14 mouse cellular contexts compared by ENCODE assay signal in genomic region chr6:141183782-141184181, GRCm38 (mm10).
A peak's percentile ranks its signal among the peaks of the same experiment; 100 is the strongest.
DNase-seq lines count a peak whose midpoint lies in the region; ATAC-seq lines count a peak whose summit lies in the region.
"Had no signal": no experiment of that assay in that cellular context is flagged by ENCODE, and none has a peak within 500 bp of the region (broad histone marks: within the 10 kb centered on the region; RNA-seq: fewer than 3 reads in every experiment).

No protein-coding gene starts in this region.

- no peak overlapping the region for H3K4me2 ChIP-seq in forebrain, embryonic 11.5 days (ENCODE audit: low read depth, low read length, severe bottlenecking)
- H3K4me2 ChIP-seq in midbrain, embryonic 12.5 days (replicated peaks): no peak overlapping the region
- no peak overlapping the region for H3K4me2 ChIP-seq in midbrain, embryonic 11.5 days
- H3K4me2 ChIP-seq in forebrain, embryonic 16.5 days (ENCODE audit: low read length): no peak overlapping the region

- no peak for DNase-seq in forebrain, embryonic 11.5 days (ENCODE audit: low spot score)
- no peak for DNase-seq in forebrain, embryonic 10.5 days (ENCODE audit: extremely low spot score, low spot score)
- no peak for DNase-seq in midbrain, embryonic 11.5 days (ENCODE audit: low spot score, missing footprints)
- peak; percentile 75 for DNase-seq in retina, postnatal 1 day
- DNase-seq in retina, embryonic 14.5 days (ENCODE audit: low spot score): no peak
- no peak for DNase-seq in kidney, adult 8-10 months
- DNase-seq: adrenal gland, adult 2 months; gastrocnemius, postnatal 36 days; kidney, adult 9 months; kidney, postnatal 14 days; lung, postnatal 4 days had no signal

- no peak overlapping the region for H3K27ac ChIP-seq in forebrain, embryonic 11.5 days (ENCODE audit: low read depth, low read length)
- H3K27ac ChIP-seq in forebrain, embryonic 10.5 days: no peak overlapping the region
- no peak overlapping the region for H3K27ac ChIP-seq in midbrain, embryonic 12.5 days (replicated peaks)
- no peak overlapping the region for H3K27ac ChIP-seq in midbrain, embryonic 11.5 days (ENCODE audit: low read depth, low read length)
- H3K27ac ChIP-seq in forebrain, embryonic 16.5 days (ENCODE audit: low read length): no peak overlapping the region

- no peaks in the 10 kb centered on the region for H3K9me3 ChIP-seq in forebrain, embryonic 11.5 days (ENCODE audit: control insufficient read depth, low read length)
- no peaks in the 10 kb centered on the region for H3K9me3 ChIP-seq in forebrain, embryonic 10.5 days
- H3K9me3 ChIP-seq in midbrain, embryonic 12.5 days: no peaks in the 10 kb centered on the region
- H3K9me3 ChIP-seq in midbrain, embryonic 11.5 days (ENCODE audit: control insufficient read depth, low read length): no peaks in the 10 kb centered on the region
- no peaks in the 10 kb centered on the region for H3K9me3 ChIP-seq in forebrain, embryonic 16.5 days (ENCODE audit: control insufficient read depth, low read length)

- H3K36me3 ChIP-seq in forebrain, embryonic 11.5 days (ENCODE audit: control insufficient read depth, insufficient read depth, low read length): no peaks in the 10 kb centered on the region
- H3K36me3 ChIP-seq in forebrain, embryonic 10.5 days (replicated peaks): no peaks in the 10 kb centered on the region
- no peaks in the 10 kb centered on the region for H3K36me3 ChIP-seq in midbrain, embryonic 12.5 days
- H3K36me3 ChIP-seq in midbrain, embryonic 11.5 days (ENCODE audit: control insufficient read depth, insufficient read depth, low read length): no peaks in the 10 kb centered on the region
- no peaks in the 10 kb centered on the region for H3K36me3 ChIP-seq in forebrain, embryonic 16.5 days (ENCODE audit: control insufficient read depth, insufficient read depth)

- H3K27me3 ChIP-seq in forebrain, embryonic 11.5 days (ENCODE audit: control insufficient read depth, insufficient read depth, low read length): peaks cover 7% of the 10 kb centered on the region; the same call in 1 of the 2 replicates
- peaks cover 40% of the 10 kb centered on the region for H3K27me3 ChIP-seq in forebrain, embryonic 10.5 days (ENCODE audit: poor library complexity, severe bottlenecking)
- no peaks in the 10 kb centered on the region for H3K27me3 ChIP-seq in midbrain, embryonic 12.5 days
- no peaks in the 10 kb centered on the region for H3K27me3 ChIP-seq in midbrain, embryonic 11.5 days (ENCODE audit: control insufficient read depth, insufficient read depth, low read length)
- H3K27me3 ChIP-seq in forebrain, embryonic 16.5 days (replicated peaks; ENCODE audit: control insufficient read depth, insufficient read depth, low read length): no peaks in the 10 kb centered on the region

- WGBS in forebrain, embryonic 11.5 days: 32% methylated on average over 1 of the region's 1 CpGs
- WGBS in forebrain, embryonic 10.5 days: 59% methylated on average over 1 of the region's 1 CpGs
- WGBS in midbrain, embryonic 12.5 days: 31% methylated on average over 1 of the region's 1 CpGs
- WGBS in midbrain, embryonic 11.5 days: 32% methylated on average over 1 of the region's 1 CpGs
- WGBS in forebrain, embryonic 16.5 days: 12% methylated on average over 1 of the region's 1 CpGs

- ATAC-seq in forebrain, embryonic 11.5 days (replicated peaks; ENCODE audit: low FRiP score): peak; percentile 75
- peak; percentile 68 for ATAC-seq in midbrain, embryonic 12.5 days (ENCODE audit: low FRiP score, low read depth)
- ATAC-seq in midbrain, embryonic 11.5 days (ENCODE audit: low FRiP score): no peak
- ATAC-seq in forebrain, embryonic 16.5 days: peak; percentile 63
- ATAC-seq: inflammation-experienced regulatory T-cells, adult 6 months had no signal

- H3K9ac ChIP-seq in forebrain, embryonic 11.5 days (ENCODE audit: low read length): no peak overlapping the region
- H3K9ac ChIP-seq in midbrain, embryonic 12.5 days (replicated peaks): no peak overlapping the region
- no peak overlapping the region for H3K9ac ChIP-seq in midbrain, embryonic 11.5 days (ENCODE audit: low read length)
- H3K9ac ChIP-seq in forebrain, embryonic 16.5 days (replicated peaks; ENCODE audit: low read depth, low read length): no peak overlapping the region

- H3K4me1 ChIP-seq in forebrain, embryonic 11.5 days (replicated peaks; ENCODE audit: control insufficient read depth, insufficient read depth, low read length): no peaks in the 10 kb centered on the region
- peaks cover 12% of the 10 kb centered on the region; the same call in 1 of the 2 replicates for H3K4me1 ChIP-seq in forebrain, embryonic 10.5 days
- no peaks in the 10 kb centered on the region for H3K4me1 ChIP-seq in midbrain, embryonic 12.5 days
- H3K4me1 ChIP-seq in midbrain, embryonic 11.5 days (ENCODE audit: control insufficient read depth, insufficient read depth, low read length): no peaks in the 10 kb centered on the region
- H3K4me1 ChIP-seq in forebrain, embryonic 16.5 days (replicated peaks; ENCODE audit: control insufficient read depth, insufficient read depth, low read length): no peaks in the 10 kb centered on the region

- H3K4me3 ChIP-seq in forebrain, embryonic 11.5 days (ENCODE audit: low read depth, low read length): no peak overlapping the region
- H3K4me3 ChIP-seq in forebrain, embryonic 10.5 days: no peak overlapping the region
- no peak overlapping the region for H3K4me3 ChIP-seq in midbrain, embryonic 12.5 days
- H3K4me3 ChIP-seq in midbrain, embryonic 11.5 days (ENCODE audit: low read depth, low read length): no peak overlapping the region
- H3K4me3 ChIP-seq in forebrain, embryonic 16.5 days (replicated peaks; ENCODE audit: low read length): no peak overlapping the region
